Mouse (Mus musculus): ENCODE data around the gene Nps. TPM values are rescaled to one million over a fixed set of nuclear protein-coding genes. Genes with fewer than 3 reads are reported as not detected.
"Not testable (repeated sequence)": the region's sequence is repeated elsewhere in the genome, so short reads cannot be mapped to it uniquely, and the experiment has no call there.

Gene Nps
- polyA plus RNA-seq (2021): not detected

GRCm38 (mm10) chr7:135258053-135258753, at the start of gene Nps:
Nps (plus strand) TSS chr7:135258703.
- CTCF ChIA-PET: interaction anchor here (0.8 kb wide), 1 partner anchor 13 kb away, joined by 3 read pairs; no protein-coding TSS in a partner anchor
- POLR2A ChIA-PET: not testable (repeated sequence)

GRCm38 (mm10) chr7:135208947-135209567, 49.4 kb upstream of the Nps start:
- no peak for DNase-seq (ENCODE audit: low read depth, low spot score)
- POLR2A ChIA-PET: no interaction called here
- no peaks in the 10 kb centered on the region for H3K27me3 ChIP-seq
- in situ Hi-C loops (cut with MboI; ENCODE audit: low pct_unique_long_range_greater_than_20kb): no loop called here
- CTCF ChIA-PET: no interaction called here
- no peak for ATAC-seq
- no peak for TF ChIP-seq CTCF (IDR thresholded peaks at IDR 0.05)

More at GRCm38 (mm10) chr7:135258053-135258753, at the start of gene Nps:
- DNase-seq (ENCODE audit: low read depth, low spot score); in situ Hi-C loops (cut with MboI; ENCODE audit: low pct_unique_long_range_greater_than_20kb); ATAC-seq; H3K27me3 ChIP-seq: not testable (repeated sequence)

- TF ChIP-seq CTCF (IDR thresholded peaks at IDR 0.05): no peak
- in situ Hi-C loops (cut with MboI; ENCODE audit: low pct_unique_long_range_greater_than_20kb): no loop called here
- ATAC-seq (peak; percentile 80), DNase-seq (ENCODE audit: low read depth, low spot score) (no peak)
- H3K27me3 ChIP-seq: no peaks in the 10 kb centered on the region
- ChIA-PET CTCF (interaction anchor here (0.6 to 1.0 kb wide), 2 partner anchors 10 to 45 kb away, joined by 3 to 5 read pairs; no protein-coding TSS in a partner anchor), POLR2A (no interaction called here)
Observed at GRCm38 (mm10) chr7:135210296-135210695, 48.2 kb upstream of the Nps start.

GRCm38 (mm10) chr7:135210831-135211230, 47.7 kb upstream of the Nps start:
- CTCF ChIA-PET: interaction anchor here (0.6 to 1.5 kb wide), 3 partner anchors 11 to 45 kb away, joined by 3 to 5 read pairs (median 3); no protein-coding TSS in a partner anchor
- H3K27me3 ChIP-seq: no peaks in the 10 kb centered on the region
- no peak for TF ChIP-seq CTCF (IDR thresholded peaks at IDR 0.05)
- POLR2A ChIA-PET: interaction anchor here (0.7 kb wide), 1 partner anchor 178 kb away, joined by 3 read pairs; no protein-coding TSS in a partner anchor
- ATAC-seq (peak; percentile 3), DNase-seq (ENCODE audit: low read depth, low spot score) (no peak)
- in situ Hi-C loops (cut with MboI; ENCODE audit: low pct_unique_long_range_greater_than_20kb): no loop called here

- TF ChIP-seq CTCF (IDR thresholded peaks at IDR 0.05): no peak
- no peaks in the 10 kb centered on the region for H3K27me3 ChIP-seq
- in situ Hi-C loops (cut with MboI; ENCODE audit: low pct_unique_long_range_greater_than_20kb): no loop called here
- ATAC-seq (peak; percentile 84), DNase-seq (ENCODE audit: low read depth, low spot score) (peak; percentile 78)
- POLR2A ChIA-PET: no interaction called here
- CTCF ChIA-PET: interaction anchor here (0.7 to 1.5 kb wide), 3 partner anchors 10 to 177 kb away, joined by 3 to 6 read pairs (median 3); no protein-coding TSS in a partner anchor
Observed at GRCm38 (mm10) chr7:135212505-135212904, 46.0 kb upstream of the Nps start.

GRCm38 (mm10) chr7:135221475-135221874, 37.0 kb upstream of the Nps start:
- TF ChIP-seq CTCF (IDR thresholded peaks at IDR 0.05): no peak
- ChIA-PET CTCF (interaction anchor here (1.5 kb wide), 1 partner anchor 57 kb away, joined by 3 read pairs; no protein-coding TSS in a partner anchor), POLR2A (no interaction called here)
- ATAC-seq: no peak
- in situ Hi-C loops (cut with MboI; ENCODE audit: low pct_unique_long_range_greater_than_20kb): no loop called here
- DNase-seq (ENCODE audit: low read depth, low spot score): no peak
- no peaks in the 10 kb centered on the region for H3K27me3 ChIP-seq

- no peaks in the 10 kb centered on the region for H3K27me3 ChIP-seq
- ATAC-seq (no peak), DNase-seq (ENCODE audit: low read depth, low spot score) (no peak)
- in situ Hi-C loops (cut with MboI; ENCODE audit: low pct_unique_long_range_greater_than_20kb): no loop called here
- ChIA-PET CTCF (interaction anchor here (1.4 kb wide), 1 partner anchor 17 kb away, joined by 4 read pairs; no protein-coding TSS in a partner anchor), POLR2A (no interaction called here)
- TF ChIP-seq CTCF (IDR thresholded peaks at IDR 0.05): no peak
Observed at GRCm38 (mm10) chr7:135226021-135226420, 32.5 kb upstream of the Nps start.

- ATAC-seq: no peak
Observed at GRCm38 (mm10) chr7:135237152-135237551, 21.4 kb upstream of the Nps start.

GRCm38 (mm10) chr7:135239441-135239840, 19.1 kb upstream of the Nps start:
- no peak for TF ChIP-seq CTCF (IDR thresholded peaks at IDR 0.05)
- POLR2A ChIA-PET: no interaction called here
- CTCF ChIA-PET: interaction anchor here (1.7 kb wide), 1 partner anchor 10 kb away, joined by 3 read pairs; no protein-coding TSS in a partner anchor
- DNase-seq (ENCODE audit: low read depth, low spot score) (no peak), ATAC-seq (no peak)
- H3K27me3 ChIP-seq: no peaks in the 10 kb centered on the region
- in situ Hi-C loops (cut with MboI; ENCODE audit: low pct_unique_long_range_greater_than_20kb): no loop called here

More at GRCm38 (mm10) chr7:135237152-135237551, 21.4 kb upstream of the Nps start:
- DNase-seq (ENCODE audit: low read depth, low spot score): no peak
- ChIA-PET CTCF (no interaction called here), POLR2A (no interaction called here)
- no peak for TF ChIP-seq CTCF (IDR thresholded peaks at IDR 0.05)
- in situ Hi-C loops (cut with MboI; ENCODE audit: low pct_unique_long_range_greater_than_20kb): no loop called here
- H3K27me3 ChIP-seq: no peaks in the 10 kb centered on the region

GRCm38 (mm10) chr7:135240006-135240405, 18.5 kb upstream of the Nps start:
- no peaks in the 10 kb centered on the region for H3K27me3 ChIP-seq
- TF ChIP-seq CTCF (IDR thresholded peaks at IDR 0.05): no peak
- ChIA-PET POLR2A (no interaction called here), CTCF (interaction anchor here (1.7 kb wide), 1 partner anchor 11 kb away, joined by 3 read pairs; no protein-coding TSS in a partner anchor)
- no peak for ATAC-seq
- in situ Hi-C loops (cut with MboI; ENCODE audit: low pct_unique_long_range_greater_than_20kb): no loop called here
- no peak for DNase-seq (ENCODE audit: low read depth, low spot score)

- ATAC-seq (no peak), DNase-seq (ENCODE audit: low read depth, low spot score) (no peak)
- TF ChIP-seq CTCF (IDR thresholded peaks at IDR 0.05): no peak
- in situ Hi-C loops (cut with MboI; ENCODE audit: low pct_unique_long_range_greater_than_20kb): no loop called here
- H3K27me3 ChIP-seq: no peaks in the 10 kb centered on the region
- ChIA-PET CTCF (no interaction called here), POLR2A (no interaction called here)
Observed at GRCm38 (mm10) chr7:135240636-135241035, 17.9 kb upstream of the Nps start.
